Mouse (Mus musculus) thymus, adult 2 months (tissue): Measurements from ENCODE around the gene Mdfic.

ENCODE experiments used
- CTCF ChIP-seq: fragments of 200-500 bp; IDR thresholded peaks from 2 replicates; pipeline ENCODE4 v1.5.1; 2012; ENCODE audit warnings: mild to moderate bottlenecking, control low read depth, low read length, moderate library complexity, borderline replicate concordance; ENCODE audit not compliant: control insufficient read depth, poor library complexity, insufficient read depth; ENCODE audit errors: extremely low read depth
- POLR2A ChIP-seq: fragments of 200-500 bp; IDR thresholded peaks from 2 replicates; pipeline ENCODE4 v1.6.1; 2012; ENCODE audit warnings: mild to moderate bottlenecking, low read length, control low read depth, moderate library complexity; ENCODE audit not compliant: control insufficient read depth, poor library complexity, insufficient read depth; ENCODE audit errors: extremely low read depth

DNA sequence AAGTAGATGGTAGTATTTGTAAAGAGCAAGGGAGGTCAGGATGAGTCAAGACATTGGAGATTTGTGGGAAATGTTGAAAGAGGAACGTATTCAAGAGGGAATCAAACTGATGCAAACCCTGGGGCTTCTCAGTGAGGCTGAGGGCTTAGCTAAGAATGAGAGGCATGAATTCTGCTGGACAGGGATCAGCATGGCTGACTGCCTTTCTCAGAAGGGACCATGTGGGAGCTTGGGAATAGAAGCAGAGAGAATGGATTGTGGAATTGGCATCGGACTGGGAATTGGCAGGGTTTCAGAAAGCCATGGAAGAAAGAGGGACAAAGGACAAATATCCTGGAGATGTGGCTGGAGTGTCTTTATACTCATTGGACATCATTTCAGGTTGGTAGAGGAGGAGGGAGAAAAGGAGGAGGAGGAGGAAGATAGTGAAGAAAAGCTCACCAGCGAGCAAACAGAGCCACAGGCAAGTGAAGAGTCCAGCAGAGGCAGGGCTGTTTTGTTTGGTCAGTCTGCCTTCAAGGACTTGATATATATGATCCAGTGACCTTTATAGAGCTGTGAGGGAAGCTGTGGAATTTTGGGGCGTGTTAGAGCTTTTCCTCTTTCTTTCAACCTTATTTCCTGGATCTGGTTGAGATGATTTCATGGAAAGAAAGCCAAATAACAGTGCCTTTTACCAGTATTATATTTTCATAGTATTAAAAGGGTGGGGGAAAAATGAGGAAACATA is 7.4 kb downstream of the Mdfic start:
- no peak for TF ChIP-seq CTCF
- TF ChIP-seq POLR2A = no peak
